Mouse (Mus musculus) heart, adult 2 months (tissue): Measurements from ENCODE around the gene Dusp2. TPM values are rescaled to one million over a fixed set of nuclear protein-coding genes. Genes with fewer than 3 reads are reported as not detected.
"Not testable (repeated sequence)": the region's sequence is repeated elsewhere in the genome, so short reads cannot be mapped to it uniquely, and the experiment has no call there.

Source experiments
- DNase-seq, 2 experiments: peaks; one replicate each; pipeline ENCODE4 v3.0.0; 2021
- H3K27ac ChIP-seq: fragments of 200-600 bp; 2 replicates; pipeline ENCODE4 v1.8.1; 2022
- H3K27me3 ChIP-seq: fragments of 200-500 bp; 2 replicates; pipeline ENCODE4 v1.6.1; 2012; ENCODE audit warnings: mild to moderate bottlenecking, low read length, inconsistent platforms, mixed read lengths; ENCODE audit not compliant: control insufficient read depth, insufficient read depth
- H3K36me3 ChIP-seq: fragments of 200-500 bp; 2 replicates; pipeline ENCODE4 v1.6.1; 2012; ENCODE audit warnings: low read length, inconsistent platforms; ENCODE audit not compliant: control insufficient read depth, insufficient read depth
- H3K4me1 ChIP-seq: fragments of 200-500 bp; 2 replicates; pipeline ENCODE4 v1.6.1; 2011; ENCODE audit warnings: low read length; ENCODE audit not compliant: control insufficient read depth, insufficient read depth
- H3K4me3 ChIP-seq: fragments of 200-600 bp; 2 replicates; pipeline ENCODE4 v1.8.1; 2022
- H3K79me2 ChIP-seq: fragments of 200-500 bp; replicated peaks from 2 replicates; pipeline ENCODE4 v1.6.1; 2012; ENCODE audit warnings: mild to moderate bottlenecking, inconsistent platforms, low read length, moderate library complexity, mixed read lengths; ENCODE audit not compliant: control insufficient read depth, insufficient read depth
- H3K9ac ChIP-seq: fragments of 200-500 bp; 2 replicates; pipeline ENCODE4 v1.6.1; 2012; ENCODE audit warnings: low read depth, mild to moderate bottlenecking, control low read depth, inconsistent platforms, low read length, mixed read lengths
- CTCF ChIP-seq: fragments of 200-600 bp; IDR thresholded peaks from 2 replicates; pipeline ENCODE4 v1.8.1; 2022; ENCODE audit warnings: antibody characterized with exemption, mild to moderate bottlenecking, moderate library complexity
- EP300 ChIP-seq: fragments of 200-500 bp; IDR thresholded peaks from 2 replicates; pipeline ENCODE4 v1.6.1; 2011; ENCODE audit warnings: low read depth, low read length, control low read depth; ENCODE audit not compliant: insufficient read depth
- POLR2A ChIP-seq: fragments of 200-500 bp; IDR thresholded peaks from 2 replicates; pipeline ENCODE4 v1.6.1; 2011; ENCODE audit warnings: mild to moderate bottlenecking, low read depth, low read length, control low read depth; ENCODE audit not compliant: insufficient read depth
- WGBS: fragments of 180-500 bp; shearing (Covaris S2); methylation state at CpG from one replicate; pipeline ENCODE4 v1.1.7; 2018; 5-methylcytosine and 5-hydroxymethylcytosine counted together
- intact Hi-C: fragments of 180-260 bp; cut with DNase I; formaldehyde crosslinking; loops from one replicate; pipeline ENCODE4 v1.15.1; 2025
- polyA plus RNA-seq: library from polyadenylated mRNA; depleted of rRNA; stranded (reverse); fragments of >200 nt; gene quantifications from 2 replicates; pipeline ENCODE4 v1.2.3, GENCODE M21; 2012
- total RNA-seq, 2 experiments: library from RNA; stranded (reverse); gene quantifications; 2 replicates each; pipeline ENCODE4 v1.2.3; 2021

Dusp2 gene
- total and polyA plus RNA-seq, 3 experiments: 0.44 to 1.1 (median 0.45) TPM

GRCm38 (mm10) chr2:127301883-127302282 is 34.1 kb upstream of the Dusp2 start:
- WGBS: 91% methylated on average over 3 of the region's 3 CpGs
- intact Hi-C loops: no loop called here

GRCm38 (mm10) chr2:127304192-127304591 is 31.8 kb upstream of the Dusp2 start:
- H3K9ac ChIP-seq, DNase-seq, H3K27me3 ChIP-seq, H3K4me1 ChIP-seq, H3K36me3 ChIP-seq, H3K79me2 ChIP-seq, H3K4me3 ChIP-seq, intact Hi-C loops, H3K27ac ChIP-seq: not testable (repeated sequence)
- WGBS: 73% methylated on average over 4 of the region's 4 CpGs

More at GRCm38 (mm10) chr2:127301883-127302282, 34.1 kb upstream of the Dusp2 start:
- H3K4me1 ChIP-seq: no peaks in the 10 kb centered on the region
- no peaks in the 10 kb centered on the region for H3K27me3 ChIP-seq
- no peak overlapping the region for H3K9ac ChIP-seq
- H3K27ac ChIP-seq: no peak overlapping the region
- H3K36me3 ChIP-seq: peaks cover 7% of the 10 kb centered on the region
- TF ChIP-seq POLR2A (no peak), CTCF (no peak), EP300 (no peak)
- H3K4me3 ChIP-seq: no peak overlapping the region
- no peaks in the 10 kb centered on the region for H3K79me2 ChIP-seq
- DNase-seq: no peak

GRCm38 (mm10) chr2:127304609-127305210 is 31.2 kb upstream of the Dusp2 start:
- DNase-seq: no peak
- WGBS: 30% methylated on average over 3 of the region's 3 CpGs
- Histone ChIP-seq H3K27ac (no peak overlapping the region), H3K4me1 (no peaks in the 10 kb centered on the region), H3K79me2 (no peaks in the 10 kb centered on the region), H3K27me3 (no peaks in the 10 kb centered on the region), H3K4me3 (no peak overlapping the region), H3K36me3 (no peaks in the 10 kb centered on the region), H3K9ac (no peak overlapping the region)
- intact Hi-C loops: no loop called here
- TF ChIP-seq CTCF: no peak
- TF ChIP-seq EP300: no peak
- TF ChIP-seq POLR2A: no peak

- DNase-seq: no peak
- Histone ChIP-seq H3K9ac (no peak overlapping the region), H3K27me3 (no peaks in the 10 kb centered on the region), H3K36me3 (no peaks in the 10 kb centered on the region), H3K4me3 (no peak overlapping the region), H3K4me1 (no peaks in the 10 kb centered on the region), H3K27ac (no peak overlapping the region), H3K79me2 (no peaks in the 10 kb centered on the region)
- intact Hi-C loops: no loop called here
- TF ChIP-seq EP300 (no peak), CTCF (peak; percentile 33), POLR2A (no peak)
Measured at GRCm38 (mm10) chr2:127306123-127306522, 29.8 kb upstream of the Dusp2 start.

- Histone ChIP-seq H3K9ac (no peak overlapping the region), H3K4me3 (no peak overlapping the region), H3K36me3 (no peaks in the 10 kb centered on the region), H3K4me1 (no peaks in the 10 kb centered on the region), H3K27ac (no peak overlapping the region), H3K79me2 (no peaks in the 10 kb centered on the region), H3K27me3 (no peaks in the 10 kb centered on the region)
- 44% methylated on average over 3 of the region's 3 CpGs for WGBS
- DNase-seq: no peak
- intact Hi-C loops: no loop called here
- TF ChIP-seq EP300 (no peak), CTCF (no peak), POLR2A (no peak)
Measured at GRCm38 (mm10) chr2:127307179-127307578, 28.8 kb upstream of the Dusp2 start.

GRCm38 (mm10) chr2:127308660-127309059 is 27.3 kb upstream of the Dusp2 start:
- no peaks in the 10 kb centered on the region for H3K4me1 ChIP-seq
- H3K79me2 ChIP-seq: no peaks in the 10 kb centered on the region
- TF ChIP-seq POLR2A (no peak), CTCF (peak; percentile 62)
- DNase-seq: no peak
- no peaks in the 10 kb centered on the region for H3K27me3 ChIP-seq
- 93% methylated on average over 2 of the region's 2 CpGs for WGBS
- H3K4me3 ChIP-seq: no peak overlapping the region
- intact Hi-C loops: loop anchor here (2.0 kb wide), 1 partner anchor 32 kb away; no protein-coding TSS in a partner anchor
- no peak overlapping the region for H3K27ac ChIP-seq
- H3K36me3 ChIP-seq: no peaks in the 10 kb centered on the region
- H3K9ac ChIP-seq: no peak overlapping the region

GRCm38 (mm10) chr2:127310246-127310645 is 25.7 kb upstream of the Dusp2 start:
- Histone ChIP-seq H3K79me2 (no peaks in the 10 kb centered on the region), H3K9ac (no peak overlapping the region), H3K27me3 (no peaks in the 10 kb centered on the region), H3K36me3 (no peaks in the 10 kb centered on the region), H3K4me3 (no peak overlapping the region), H3K27ac (no peak overlapping the region), H3K4me1 (0 out of 2 replicates have a peak, but pooled peaks cover 1% of the 10 kb centered on the region)
- no peak for DNase-seq
- 33% methylated on average over 2 of the region's 2 CpGs for WGBS
- TF ChIP-seq POLR2A: no peak
- TF ChIP-seq EP300: no peak
- TF ChIP-seq CTCF: no peak
- intact Hi-C loops: no loop called here
